Mouse (Mus musculus) Muller cell, postnatal 12 days (primary cell): ENCODE results near the gene Usp15.

Experiments
- DNase-seq: peaks from one replicate; pipeline ENCODE4 v3.0.0-alpha.2; 2015; ENCODE audit errors: inconsistent ontology term

The Usp15 gene

DNA sequence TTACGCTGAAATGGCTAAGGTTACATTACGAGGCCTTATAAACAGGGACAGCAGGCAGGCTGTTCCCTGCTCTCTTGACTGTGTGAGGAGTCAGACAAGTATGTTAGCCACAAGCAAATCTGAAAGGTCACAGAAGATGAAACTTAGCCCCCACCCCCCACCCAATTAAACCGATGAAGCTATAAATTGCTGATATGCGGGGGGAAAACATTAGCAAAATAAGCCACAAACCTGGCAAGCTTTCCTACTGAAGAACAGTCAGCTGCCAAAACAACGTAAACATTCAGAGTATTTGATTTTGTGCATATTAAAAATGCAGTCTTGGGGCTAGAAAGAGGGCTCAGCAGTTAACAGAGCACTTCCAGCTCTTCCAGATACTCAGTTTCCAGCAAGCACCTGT lies 88.7 kb downstream of the Usp15 start:
- peak; percentile 54 for DNase-seq

DNA sequence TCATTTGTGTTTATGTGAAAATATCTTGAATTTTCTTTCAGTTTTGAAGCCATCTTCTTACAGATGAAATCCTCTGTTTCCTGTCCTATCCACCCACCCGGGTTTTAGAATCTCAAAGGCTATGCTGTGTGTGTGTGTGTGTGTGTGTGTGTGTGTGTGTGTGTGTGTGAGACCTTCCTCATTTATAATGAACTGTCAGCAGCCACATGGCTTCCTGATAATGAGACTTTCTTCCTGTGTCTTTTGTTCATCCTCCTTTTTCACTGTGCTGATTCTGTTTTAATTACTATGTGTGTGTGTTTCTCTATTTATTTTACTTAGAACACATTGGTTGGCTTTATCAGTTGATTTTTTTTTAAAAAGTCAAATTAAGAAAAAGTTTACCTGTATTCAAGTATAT lies 95.5 kb downstream of the Usp15 start:
- DNase-seq: no peak

DNA sequence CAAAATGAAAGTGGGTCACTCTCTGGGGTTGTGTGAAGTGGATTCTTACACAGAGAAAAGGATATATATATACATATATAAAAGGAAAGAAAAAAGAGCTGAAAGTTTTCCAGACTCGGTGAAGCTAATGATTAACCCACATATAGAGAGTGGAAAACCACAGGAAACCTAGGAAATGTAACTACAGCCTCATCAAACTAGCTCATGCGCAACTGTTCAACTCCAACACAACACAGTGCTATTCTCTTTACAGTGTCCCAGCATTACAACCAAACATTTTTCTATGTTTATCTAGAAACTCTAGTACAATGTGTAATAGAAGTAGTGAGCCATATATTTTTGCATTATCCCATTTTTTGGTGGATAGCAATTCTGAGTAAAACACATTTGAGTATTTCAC lies 96.2 kb downstream of the Usp15 start:
- DNase-seq: no peak

DNA sequence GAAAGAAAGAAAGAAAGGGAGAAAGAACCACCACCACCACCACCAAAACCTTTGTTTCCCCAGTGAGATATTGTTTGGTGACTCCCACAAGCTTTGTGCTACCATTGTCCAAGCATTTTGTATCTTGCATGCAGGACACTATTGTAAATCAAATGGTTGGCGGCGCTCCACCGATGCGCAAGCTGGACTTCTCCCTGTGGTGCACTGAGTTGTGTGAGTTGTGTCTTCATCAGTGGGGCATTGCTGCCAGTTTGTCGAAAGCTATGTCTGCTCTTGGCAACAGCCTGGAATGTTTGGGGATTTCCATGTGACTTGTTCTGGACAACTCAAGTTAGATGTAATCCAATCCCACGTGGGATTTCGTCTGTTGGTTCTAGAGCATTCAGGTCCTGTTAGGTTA lies 102.3 kb downstream of the Usp15 start:
- DNase-seq: peak; percentile 62

- no peak for DNase-seq
These were observed 104.2 kb downstream of the Usp15 start for GRCm38 (mm10) chr10:123092577-123092976.

GRCm38 (mm10) chr10:123091737-123092136 lies 105.1 kb downstream of the Usp15 start:
- DNase-seq: peak; percentile 25

DNA sequence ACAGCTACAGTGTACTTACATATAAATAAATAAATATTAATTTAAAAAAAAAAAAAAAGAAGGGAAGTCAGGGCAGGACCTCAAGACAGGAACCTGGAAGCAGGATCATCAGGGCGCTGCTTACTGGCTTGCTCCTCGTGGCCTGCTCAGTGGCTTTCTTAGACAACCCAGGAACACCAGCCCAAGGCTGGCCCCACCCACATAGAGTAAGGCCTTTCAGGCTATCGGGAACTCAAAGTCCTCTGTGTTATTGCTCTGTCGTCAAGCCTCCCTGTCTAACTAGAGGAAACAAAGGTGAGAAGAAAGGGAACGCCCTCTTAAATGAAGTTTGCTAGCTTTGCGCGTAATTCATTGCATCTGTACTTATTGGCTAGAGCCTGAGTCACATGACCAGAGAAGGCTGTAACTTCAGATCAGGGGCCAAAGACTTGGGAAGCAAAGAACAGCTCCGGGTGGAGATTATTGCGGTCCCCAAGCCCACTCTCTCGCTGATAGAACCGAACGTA lies 107.3 kb downstream of the Usp15 start:
- DNase-seq: no peak

DNA sequence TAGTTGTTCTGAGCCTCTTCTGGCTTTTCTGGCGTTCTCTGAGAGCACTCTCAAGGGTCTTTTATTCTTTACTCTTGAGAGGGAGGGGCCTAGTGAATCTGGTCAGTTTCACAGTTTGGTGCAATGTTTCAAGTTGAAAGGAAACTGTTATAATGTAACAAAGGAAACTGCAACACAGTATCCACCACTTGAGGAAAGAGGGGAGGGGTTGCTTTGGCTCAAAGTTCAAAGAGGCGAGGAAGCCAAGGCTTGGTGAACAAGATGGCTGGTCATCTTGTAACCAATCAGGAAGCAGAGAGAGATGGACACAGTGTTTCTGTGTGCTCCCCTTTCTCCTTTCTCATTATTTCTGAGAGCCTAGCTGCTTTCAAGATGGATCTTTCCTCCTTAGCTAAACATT lies 109.9 kb downstream of the Usp15 start:
- no peak for DNase-seq

- DNase-seq: no peak
These were observed 111.7 kb downstream of the Usp15 start for GRCm38 (mm10) chr10:123084900-123085641.

DNA sequence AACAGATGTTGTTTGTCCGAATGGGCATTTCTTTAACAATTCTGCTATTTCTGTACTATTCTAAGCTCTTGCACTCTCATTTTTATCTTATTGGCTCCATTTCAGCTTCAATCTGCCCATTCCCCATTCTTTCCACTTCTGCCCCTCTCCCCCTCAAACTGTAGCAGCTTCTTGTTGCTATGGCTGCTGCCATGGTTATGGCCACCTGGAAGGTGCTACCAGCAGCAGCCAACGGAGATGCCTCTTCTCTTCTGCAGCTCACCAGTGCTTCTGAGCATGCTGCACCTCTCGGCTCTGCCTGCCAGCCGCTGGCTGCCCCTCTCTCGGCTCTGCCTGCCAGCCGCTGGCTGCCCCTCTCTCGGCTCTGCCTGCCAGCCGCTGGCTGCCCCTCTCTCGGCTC lies 112.5 kb downstream of the Usp15 start:
- DNase-seq: no peak

DNA sequence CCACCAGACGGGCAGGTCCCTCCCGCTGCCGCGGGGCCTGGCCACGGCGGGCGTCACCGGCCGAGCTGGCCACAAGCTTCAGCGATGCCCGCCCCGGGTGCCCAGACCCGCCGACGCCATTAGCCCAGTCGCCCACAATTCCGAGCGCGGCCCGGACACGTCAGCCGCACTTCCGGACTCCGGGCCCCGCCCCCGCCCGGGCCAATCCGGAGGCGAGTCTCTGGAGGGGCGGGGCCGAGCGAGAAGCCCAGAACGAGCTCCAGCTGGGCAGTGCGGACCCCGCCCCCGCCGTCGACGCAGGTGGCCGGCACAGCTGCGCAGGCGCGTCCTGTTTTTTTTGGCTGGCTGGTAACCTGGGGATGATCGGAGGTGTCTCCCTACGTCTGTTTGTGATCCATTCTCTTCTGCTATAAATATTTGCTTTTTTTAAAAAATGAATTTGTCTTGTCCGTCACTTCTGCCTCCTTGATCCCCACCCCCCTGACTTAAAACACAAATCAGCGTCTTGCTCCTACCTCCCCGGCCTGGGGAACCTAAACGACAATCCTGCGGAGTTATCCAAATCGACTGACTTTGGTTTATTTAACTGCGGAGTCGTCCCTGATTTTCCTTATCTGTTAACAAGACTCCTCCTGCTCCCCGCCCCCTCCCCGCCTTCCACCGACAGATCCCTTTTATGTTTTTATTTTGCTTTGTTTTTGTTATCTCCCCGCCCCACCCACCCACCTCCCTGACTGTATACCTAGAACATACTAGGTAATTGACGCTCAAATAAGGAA lies 120.4 kb downstream of the Usp15 start, which contains the start of gene Mon2:
Gene Mon2, minus strand, starts transcription at position 261 of the 779 bp plus-strand sequence.
- peak; percentile 99 for DNase-seq

DNA sequence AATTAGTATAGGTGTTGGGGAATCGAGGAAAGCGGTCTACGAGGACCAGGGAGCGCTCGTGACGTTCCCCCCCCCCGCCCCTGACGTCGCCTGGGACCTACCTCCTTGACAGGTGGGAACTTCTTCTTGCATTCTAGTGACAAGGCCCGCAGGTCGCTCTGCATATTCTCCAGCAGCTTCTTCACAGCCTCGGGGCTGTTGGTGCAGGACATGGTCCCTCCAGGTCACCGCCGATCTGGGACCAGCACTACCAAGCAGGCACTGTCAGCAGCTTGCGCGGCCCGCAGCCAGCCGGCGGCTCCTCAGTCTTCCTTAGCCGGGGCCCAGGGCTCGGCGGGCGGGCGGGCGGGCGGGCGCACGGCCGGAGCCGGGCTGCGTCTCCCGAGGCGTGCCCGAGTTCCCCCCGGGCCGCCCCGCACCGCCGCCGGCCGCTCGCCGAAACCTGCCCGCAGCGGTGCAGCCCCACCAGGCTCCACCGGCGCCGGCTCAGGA lies 121.0 kb downstream of the Usp15 start:
- no peak for DNase-seq

DNA sequence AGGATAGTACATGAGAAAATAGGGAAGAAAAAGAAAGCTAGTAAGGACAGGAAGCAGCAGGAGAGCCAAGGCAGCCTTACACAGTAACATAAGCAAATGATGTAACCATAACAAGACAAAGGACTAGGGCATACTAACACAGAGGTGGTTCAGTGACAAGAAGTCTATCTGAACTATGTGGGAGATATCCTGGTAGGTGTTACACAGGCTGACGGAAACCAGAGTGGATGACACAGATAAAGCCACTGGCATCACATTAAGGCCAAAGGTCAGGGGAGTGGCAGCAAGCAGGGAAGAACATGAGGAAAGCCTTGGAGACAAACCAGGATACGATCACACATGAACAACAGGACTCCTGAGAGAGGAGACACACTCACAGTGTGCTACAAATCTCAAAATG lies 124.8 kb downstream of the Usp15 start:
- DNase-seq: no peak

DNA sequence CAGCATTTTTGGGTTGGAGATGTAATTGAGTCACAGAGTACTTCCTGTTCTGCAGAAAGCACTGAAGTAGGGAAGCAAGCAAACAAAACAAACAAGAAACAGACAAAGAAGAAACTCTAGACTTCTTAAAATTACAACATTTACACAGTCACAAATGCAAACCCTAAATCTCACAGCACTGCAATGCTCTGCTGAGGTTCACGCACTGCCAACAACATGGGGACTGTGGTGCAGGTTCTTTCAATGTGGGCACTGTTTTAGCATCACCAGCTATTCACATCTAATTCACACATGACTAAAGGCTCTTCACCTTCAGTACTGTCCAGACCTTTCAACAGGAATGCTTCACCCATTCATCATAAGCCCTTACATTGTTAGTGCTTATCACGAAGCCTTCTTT lies 133.8 kb downstream of the Usp15 start:
- DNase-seq: no peak

- DNase-seq: no peak
These were observed 136.0 kb downstream of the Usp15 start for GRCm38 (mm10) chr10:123060831-123061230.

- DNase-seq: no peak
These were observed 139.7 kb downstream of the Usp15 start for GRCm38 (mm10) chr10:123057082-123057481.

GRCm38 (mm10) chr10:123056463-123056862 lies 140.3 kb downstream of the Usp15 start:
- DNase-seq: no peak

- no peak for DNase-seq
These were observed 141.4 kb downstream of the Usp15 start for GRCm38 (mm10) chr10:123055205-123056000.
